Mouse (Mus musculus): ENCODE measurements around the gene Coa3.

GRCm38 (mm10) chr11:101307744-101308143, 28.8 kb upstream of the Coa3 start:
- no peak for TF ChIP-seq CTCF (IDR thresholded peaks at IDR 0.05)
- TF ChIP-seq POLR2A (IDR thresholded peaks at IDR 0.05; ENCODE audit: insufficient read depth, low read depth, low read length), result no peak
- no peak for TF ChIP-seq EP300 (IDR thresholded peaks at IDR 0.05; ENCODE audit: insufficient read depth, low read depth, low read length)

Data from heart, adult 2 months (tissue).